Mouse (Mus musculus): Measurements from ENCODE around the gene Tnk1.
"Not testable (repeated sequence)": the region's sequence is repeated elsewhere in the genome, so short reads cannot be mapped to it uniquely, and the experiment has no call there.

The Tnk1 gene

GRCm38 (mm10) chr11:69878952-69879351 is 20.4 kb upstream of the Tnk1 start:
- DNase-seq (ENCODE audit: low read depth, low spot score): no peak

GRCm38 (mm10) chr11:69878399-69878798 is 19.9 kb upstream of the Tnk1 start:
- DNase-seq (ENCODE audit: low read depth, low spot score): no peak

DNA sequence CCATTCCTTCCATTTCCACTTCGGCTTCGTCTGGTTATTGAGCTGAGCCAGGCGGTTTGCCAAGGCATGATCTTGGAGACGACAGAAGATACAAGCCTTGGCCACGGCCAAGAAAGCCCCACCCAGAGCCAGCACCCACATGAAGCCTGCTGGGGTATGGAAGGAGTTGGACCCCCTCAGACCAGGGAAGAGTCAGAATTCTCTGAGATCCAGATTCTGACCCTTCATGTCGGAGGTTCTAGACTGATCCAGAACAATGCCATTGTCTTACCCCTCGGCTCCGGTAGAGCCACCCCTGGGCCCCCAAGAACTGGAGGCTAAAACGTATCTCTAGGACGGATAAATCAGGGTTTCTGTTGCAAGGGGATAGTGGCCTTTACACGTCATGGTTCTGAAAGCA is 19.3 kb upstream of the Tnk1 start, which contains the start of gene Tmem95:
TSS of gene Tmem95 (minus strand) at position 141 of the 400 bp plus-strand sequence.
- no peak for DNase-seq (ENCODE audit: low read depth, low spot score)

DNA sequence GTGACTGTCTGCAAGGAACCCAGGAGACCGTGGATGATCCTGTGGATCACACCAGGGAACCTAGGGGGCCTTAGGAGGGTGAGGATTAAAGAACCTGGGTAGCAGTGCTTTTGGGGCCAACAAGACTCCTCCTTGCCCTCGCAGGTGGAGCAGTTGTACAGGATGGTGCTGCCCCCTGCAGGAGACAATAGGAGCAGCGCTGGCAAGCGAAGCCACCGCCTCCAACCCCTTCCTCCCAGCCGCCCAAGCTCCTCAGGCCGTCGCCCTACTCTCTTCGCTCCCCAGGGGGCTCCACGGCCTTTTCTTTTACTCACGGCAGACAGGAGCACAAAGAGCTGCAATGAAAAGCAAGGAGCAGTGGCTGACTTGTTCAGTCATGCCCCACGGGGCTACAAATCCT is 18.3 kb upstream of the Tnk1 start:
- peak; percentile 95 for DNase-seq (ENCODE audit: low read depth, low spot score)

- DNase-seq (ENCODE audit: low read depth, low spot score): no peak
Measured at GRCm38 (mm10) chr11:69876186-69876585, 17.7 kb upstream of the Tnk1 start.

GRCm38 (mm10) chr11:69872451-69872850 is 13.9 kb upstream of the Tnk1 start:
- DNase-seq (ENCODE audit: low read depth, low spot score): no peak

- no peak for DNase-seq (ENCODE audit: low read depth, low spot score)
Measured at GRCm38 (mm10) chr11:69871822-69872221, 13.3 kb upstream of the Tnk1 start.

DNA sequence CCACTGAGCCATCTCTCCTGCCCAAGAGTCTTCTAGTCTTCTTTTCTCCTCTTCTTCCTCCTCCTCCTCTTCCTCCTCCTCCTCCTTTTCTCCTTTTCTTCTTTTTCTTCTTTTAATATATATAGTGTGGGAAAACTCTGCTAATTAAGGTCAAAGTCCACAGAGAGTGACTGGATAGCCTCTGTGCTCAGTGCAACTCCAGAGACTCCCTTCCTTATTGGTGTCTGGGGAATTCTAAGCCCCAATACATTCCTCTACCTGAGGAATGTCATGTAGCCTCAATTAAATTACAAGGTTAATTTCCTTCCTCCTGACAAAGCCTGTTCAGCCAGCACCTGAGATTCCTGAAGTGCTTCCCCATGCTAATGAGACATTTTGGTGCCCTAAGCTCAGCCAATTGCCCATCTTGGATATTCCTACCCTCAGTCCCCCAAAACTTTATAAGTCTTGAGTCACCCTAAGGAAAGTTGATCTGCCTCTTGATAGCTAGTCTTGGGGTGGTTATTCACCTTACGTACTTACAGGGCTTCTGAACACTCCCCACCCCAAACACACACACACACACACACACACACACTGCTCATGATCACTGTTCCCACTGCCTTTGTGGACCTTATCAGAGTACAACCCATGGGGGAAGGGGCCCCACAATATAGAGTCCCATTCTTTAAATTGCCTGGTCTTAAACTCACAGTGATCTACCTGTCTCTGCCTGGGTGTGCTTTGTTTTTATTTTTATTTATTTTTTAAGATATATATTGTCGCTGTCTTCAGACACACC is 11.9 kb upstream of the Tnk1 start:
- no peak for DNase-seq (ENCODE audit: low read depth, low spot score)

GRCm38 (mm10) chr11:69867335-69867734 is 8.8 kb upstream of the Tnk1 start:
- DNase-seq (ENCODE audit: low read depth, low spot score): no peak

GRCm38 (mm10) chr11:69865561-69865960 is 7.0 kb upstream of the Tnk1 start:
- DNase-seq (ENCODE audit: low read depth, low spot score): no peak

DNA sequence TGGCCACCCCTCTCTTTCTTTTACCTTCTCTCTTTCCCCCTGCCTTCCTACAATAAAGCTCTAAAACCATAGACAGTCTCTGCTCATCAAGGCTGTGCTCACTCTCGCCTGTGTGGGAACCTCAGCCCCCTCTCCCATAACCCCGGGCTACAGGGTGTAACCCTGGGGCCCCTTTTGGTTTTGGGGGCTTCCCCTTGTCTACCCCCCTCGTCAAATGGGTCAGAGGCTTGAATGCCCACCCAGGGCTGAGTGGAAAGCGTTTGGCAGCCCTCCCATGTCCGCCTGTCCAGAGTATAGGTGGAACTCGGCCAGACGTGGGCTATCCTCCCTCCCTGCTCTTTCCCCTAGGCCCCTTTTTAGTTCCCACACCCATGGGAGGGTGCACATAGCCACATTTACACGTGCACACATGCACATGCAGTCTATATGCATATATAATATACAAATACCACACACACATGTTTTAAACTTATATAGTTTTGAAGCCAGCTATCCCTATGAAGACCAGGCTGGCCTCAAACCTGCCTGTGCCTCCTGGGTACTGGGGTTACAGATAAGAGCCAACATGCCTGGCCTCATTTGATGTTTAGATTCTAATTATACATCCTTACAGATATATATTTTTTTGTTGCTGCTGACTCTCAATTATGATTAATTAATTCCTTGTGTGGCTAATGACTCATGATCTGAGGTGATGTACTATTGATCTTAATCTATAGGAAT is 5.8 kb upstream of the Tnk1 start:
- no peak for DNase-seq (ENCODE audit: low read depth, low spot score)

GRCm38 (mm10) chr11:69863729-69864128 is 5.2 kb upstream of the Tnk1 start:
- DNase-seq (ENCODE audit: low read depth, low spot score): not testable (repeated sequence)

DNA sequence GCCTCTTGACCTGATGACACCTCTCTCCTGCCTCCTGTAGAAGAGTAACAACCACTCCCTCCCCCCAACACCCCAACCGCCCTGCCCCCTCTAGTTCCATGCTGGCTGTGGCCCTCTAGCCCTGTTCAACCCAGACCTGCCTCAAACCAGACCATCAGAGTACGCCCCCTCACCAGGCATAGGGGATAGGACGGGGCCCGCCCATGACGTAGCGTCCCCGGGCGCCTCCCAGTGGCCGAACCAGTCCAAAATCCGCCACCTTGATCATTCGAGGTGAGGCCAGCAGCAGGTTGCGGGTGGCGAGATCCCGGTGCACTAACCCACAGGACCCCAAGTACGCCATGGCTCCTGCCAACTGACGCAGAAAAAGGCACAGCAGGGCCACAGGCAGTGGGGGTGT is 3.2 kb downstream of the Tnk1 start:
- peak; percentile 92 for DNase-seq (ENCODE audit: low read depth, low spot score)

DNA sequence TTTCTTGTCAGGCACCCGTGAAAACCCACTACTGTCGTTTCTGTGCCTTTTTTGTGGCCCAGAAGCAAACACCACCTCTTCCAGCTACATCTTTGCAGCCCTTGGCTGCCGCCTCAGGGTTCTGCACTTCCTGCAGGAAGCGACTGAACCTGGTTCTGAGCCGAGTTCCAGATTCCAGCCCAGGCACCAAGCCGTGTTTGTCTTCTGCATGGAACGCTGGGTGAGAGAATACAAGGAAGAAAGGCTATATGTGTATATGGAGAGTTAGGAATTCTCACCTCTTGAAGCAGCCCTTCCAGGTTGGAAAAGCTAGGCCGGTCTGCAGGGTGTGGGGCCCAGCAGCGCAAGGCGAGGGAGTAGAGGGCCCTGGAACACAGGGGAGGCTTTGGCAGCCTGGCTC is 3.9 kb downstream of the Tnk1 start:
- no peak for DNase-seq (ENCODE audit: low read depth, low spot score)

DNA sequence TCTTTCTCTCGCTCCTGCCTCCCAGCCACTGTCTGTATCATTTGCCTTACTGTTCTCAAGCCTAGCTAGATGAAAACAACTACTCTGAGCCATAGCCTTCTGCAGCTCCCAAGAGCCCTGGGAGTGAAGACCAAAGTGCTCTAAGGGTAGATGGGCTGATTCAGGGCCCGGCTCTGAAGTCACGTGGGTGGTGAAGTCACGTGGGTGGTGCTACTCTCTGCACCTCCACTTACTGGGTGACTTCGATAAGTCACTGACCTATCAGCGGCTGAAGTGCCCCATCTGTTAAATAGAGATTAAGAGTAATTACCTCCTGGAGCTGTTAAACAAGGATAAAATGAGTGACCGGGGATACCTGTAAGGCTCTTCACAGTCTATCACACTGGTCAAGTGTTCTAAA is 4.5 kb downstream of the Tnk1 start:
- DNase-seq (ENCODE audit: low read depth, low spot score): peak; percentile 54

- DNase-seq (ENCODE audit: low read depth, low spot score): no peak
Measured at GRCm38 (mm10) chr11:69850754-69851153, 7.8 kb downstream of the Tnk1 start.

DNA sequence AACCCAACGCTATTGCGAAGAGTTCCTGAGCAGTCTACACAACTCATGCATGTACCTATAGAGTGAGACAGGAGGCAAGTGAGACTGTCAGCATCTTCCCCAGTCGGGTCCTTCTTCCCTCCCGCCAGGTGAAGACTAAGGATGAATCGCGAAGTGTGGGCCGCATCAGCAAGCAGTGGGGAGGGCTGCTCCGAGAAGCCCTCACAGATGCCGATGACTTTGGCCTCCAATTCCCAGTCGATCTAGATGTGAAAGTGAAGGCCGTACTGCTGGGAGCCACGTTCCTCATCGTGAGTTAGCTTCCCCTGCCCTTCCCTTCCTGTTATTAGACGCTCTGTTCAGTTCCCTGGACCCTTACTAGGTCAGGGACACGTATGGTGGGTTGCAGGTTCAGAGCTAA is 8.6 kb downstream of the Tnk1 start:
- no peak for DNase-seq (ENCODE audit: low read depth, low spot score)

GRCm38 (mm10) chr11:69849128-69849527 is 9.4 kb downstream of the Tnk1 start:
- no peak for DNase-seq (ENCODE audit: low read depth, low spot score)

GRCm38 (mm10) chr11:69848021-69848420 is 10.5 kb downstream of the Tnk1 start:
- no peak for DNase-seq (ENCODE audit: low read depth, low spot score)

DNA sequence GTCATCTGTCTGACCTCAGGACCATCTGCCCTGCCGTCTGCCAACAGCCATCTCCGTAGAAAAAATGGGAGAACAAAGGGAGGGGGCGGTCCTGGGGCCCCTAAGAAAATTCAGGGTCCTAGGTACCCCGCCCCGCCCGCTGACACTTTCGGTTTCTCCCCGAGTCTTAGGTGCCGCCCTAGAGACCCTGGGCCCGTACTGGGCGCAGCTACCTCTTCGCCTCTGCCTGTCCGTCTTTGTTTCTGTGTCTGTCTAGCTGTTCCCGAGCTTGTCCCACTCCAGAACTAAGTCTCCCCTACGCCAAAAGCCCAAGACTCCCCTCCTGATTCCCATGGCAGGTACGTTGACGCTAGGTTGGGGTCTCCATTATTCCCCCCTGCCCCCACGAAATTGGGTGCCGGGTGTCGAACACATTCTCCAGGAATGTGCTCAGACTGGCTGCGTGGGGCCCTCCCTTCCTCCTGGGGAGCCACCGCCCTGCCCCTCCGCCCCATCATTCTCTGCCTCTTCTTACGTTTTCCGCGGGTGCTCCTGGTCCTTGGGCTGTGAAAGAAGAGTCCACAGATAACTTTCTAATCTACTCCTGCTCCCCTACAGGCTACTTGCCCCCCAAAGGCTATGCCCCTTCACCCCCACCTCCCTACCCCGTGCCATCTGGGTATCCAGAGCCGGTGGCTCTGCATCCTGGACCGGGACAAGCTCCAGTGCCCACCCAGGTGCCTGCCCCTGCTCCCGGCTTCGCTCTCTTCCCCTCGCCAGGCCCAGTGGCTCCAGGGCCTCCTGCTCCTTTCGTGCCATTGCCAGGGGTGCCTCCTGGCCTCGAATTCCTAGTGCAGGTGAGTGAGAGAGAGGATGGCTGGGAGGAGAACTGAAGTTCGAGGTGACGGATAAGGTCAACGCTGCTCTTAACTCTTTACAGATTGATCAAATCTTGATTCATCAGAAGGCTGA is 11.5 kb downstream of the Tnk1 start:
- peak; percentile 41 for DNase-seq (ENCODE audit: low read depth, low spot score)

DNA sequence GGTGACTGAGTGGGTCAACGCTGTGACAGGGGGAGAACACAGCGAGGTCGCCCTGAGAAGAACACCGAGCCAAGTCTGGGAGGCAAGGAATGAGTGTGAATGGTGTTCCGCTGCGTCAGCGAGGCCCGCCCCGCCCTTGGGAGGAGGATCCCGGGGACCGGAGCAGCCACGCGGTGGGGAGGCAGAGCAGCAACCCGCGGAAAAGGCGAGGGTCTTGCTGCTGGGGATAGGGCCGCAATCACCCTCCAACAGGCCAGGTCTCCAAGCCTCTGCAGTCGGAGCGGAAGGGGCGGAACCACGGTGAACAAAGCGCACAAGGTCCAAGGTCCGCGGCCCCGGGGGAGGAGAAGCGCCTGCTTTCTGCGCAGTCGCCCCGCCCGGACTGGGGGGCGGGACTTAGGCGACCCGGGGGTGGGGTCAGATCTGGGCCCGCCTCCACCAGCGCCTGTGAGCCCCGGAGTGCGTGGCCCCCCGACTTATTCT is 12.3 kb downstream of the Tnk1 start, which contains the start of gene Plscr3:
TSS of gene Plscr3 (plus strand) at position 179 of the 483 bp plus-strand sequence.
- peak; percentile 93 for DNase-seq (ENCODE audit: low read depth, low spot score)

GRCm38 (mm10) chr11:69838714-69839104 is 19.8 kb downstream of the Tnk1 start:
- peak; percentile 63 for DNase-seq (ENCODE audit: low read depth, low spot score)

Measured in ES-CJ7 (cell line).